Mouse (Mus musculus) limb, embryonic 12.5 days (tissue): ENCODE data around the gene Slc12a9. TPM values are rescaled to one million over a fixed set of nuclear protein-coding genes. Genes with fewer than 3 reads are reported as not detected.

Source experiments
- ATAC-seq: fragments of 200-750 bp; cut with Nextera tagmentation; 2 replicates; pipeline ENCODE4 v1.8.0; 2017; ENCODE audit warnings: low read depth, moderate TSS enrichment; ENCODE audit not compliant: insufficient number of reproducible peaks, insufficient read depth, low FRiP score, low TSS enrichment
- H3K27ac ChIP-seq: fragments of 300-500 bp; sonication (generic); 2 replicates; pipeline ENCODE4 v1.5.1; 2016; ENCODE audit warnings: mild to moderate bottlenecking, moderate library complexity
- H3K27me3 ChIP-seq: fragments of 300-500 bp; sonication (generic); 2 replicates; pipeline ENCODE4 v1.6.1; 2016; ENCODE audit warnings: mild to moderate bottlenecking, moderate library complexity
- H3K36me3 ChIP-seq: fragments of 300-500 bp; sonication (generic); 2 replicates; pipeline ENCODE4 v1.6.1; 2016; ENCODE audit warnings: mild to moderate bottlenecking, moderate library complexity
- H3K4me1 ChIP-seq: fragments of 300-500 bp; sonication (generic); replicated peaks from 2 replicates; pipeline ENCODE4 v1.6.1; 2016
- H3K4me2 ChIP-seq: fragments of 300-500 bp; sonication (generic); 2 replicates; pipeline ENCODE4 v1.6.1; 2016; ENCODE audit warnings: mild to moderate bottlenecking, moderate library complexity
- H3K4me3 ChIP-seq: fragments of 300-500 bp; sonication (generic); replicated peaks from 2 replicates; pipeline ENCODE4 v1.5.1; 2016; ENCODE audit warnings: mild to moderate bottlenecking
- H3K9ac ChIP-seq: fragments of 300-500 bp; sonication (generic); replicated peaks from 2 replicates; pipeline ENCODE4 v1.6.1; 2016; ENCODE audit warnings: mild to moderate bottlenecking, moderate library complexity
- H3K9me3 ChIP-seq: fragments of 300-500 bp; sonication (generic); 2 replicates; pipeline ENCODE4 v1.6.1; 2016; ENCODE audit warnings: mild to moderate bottlenecking, moderate library complexity
- WGBS: fragments of 180-500 bp; shearing (Covaris S2); methylation state at CpG from one replicate; pipeline ENCODE4 v1.1.7; 2016; 5-methylcytosine and 5-hydroxymethylcytosine counted together
- polyA plus RNA-seq: library from polyadenylated mRNA; unstranded; fragments of >200 nt; fragmentation: Nextera tagmentation; extraction: Ambion mirVana; gene quantifications from 2 replicates; pipeline ENCODE4 v1.2.1, GENCODE M21; 2016

Gene Slc12a9
- polyA plus RNA-seq, 1 experiment from 2014 or later: 16.3 TPM

DNA sequence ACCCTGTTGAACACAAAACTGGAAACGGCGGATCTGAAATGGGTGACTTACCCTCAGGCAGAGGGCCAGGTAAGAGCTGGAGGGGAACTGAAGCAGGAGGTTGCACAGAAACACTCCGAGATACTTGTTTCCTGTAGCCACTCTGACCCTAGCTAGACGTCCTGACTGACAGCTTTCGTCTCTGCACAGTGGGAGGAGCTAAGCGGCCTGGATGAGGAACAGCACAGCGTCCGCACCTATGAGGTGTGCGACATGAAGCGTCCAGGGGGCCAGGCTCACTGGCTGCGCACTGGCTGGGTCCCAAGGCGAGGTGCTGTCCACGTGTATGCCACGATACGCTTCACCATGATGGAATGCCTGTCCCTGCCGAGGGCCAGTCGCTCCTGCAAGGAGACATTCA, 20.7 kb upstream of the Slc12a9 start:
- no peak overlapping the region for H3K27ac ChIP-seq
- H3K9me3 ChIP-seq: no peaks in the 10 kb centered on the region
- 0 out of 2 replicates have a peak overlapping the region, but pooled peaks have one; percentile 27 for H3K9ac ChIP-seq
- H3K27me3 ChIP-seq: no peaks in the 10 kb centered on the region
- H3K4me1 ChIP-seq: peaks cover 39% of the 10 kb centered on the region
- WGBS: 86% methylated on average over 17 of the region's 17 CpGs
- H3K4me2 ChIP-seq: peak overlapping the region; percentile 92; the same call in 1 of the 2 replicates
- no peak for ATAC-seq
- no peak overlapping the region for H3K4me3 ChIP-seq
- peaks cover 56% of the 10 kb centered on the region for H3K36me3 ChIP-seq

DNA sequence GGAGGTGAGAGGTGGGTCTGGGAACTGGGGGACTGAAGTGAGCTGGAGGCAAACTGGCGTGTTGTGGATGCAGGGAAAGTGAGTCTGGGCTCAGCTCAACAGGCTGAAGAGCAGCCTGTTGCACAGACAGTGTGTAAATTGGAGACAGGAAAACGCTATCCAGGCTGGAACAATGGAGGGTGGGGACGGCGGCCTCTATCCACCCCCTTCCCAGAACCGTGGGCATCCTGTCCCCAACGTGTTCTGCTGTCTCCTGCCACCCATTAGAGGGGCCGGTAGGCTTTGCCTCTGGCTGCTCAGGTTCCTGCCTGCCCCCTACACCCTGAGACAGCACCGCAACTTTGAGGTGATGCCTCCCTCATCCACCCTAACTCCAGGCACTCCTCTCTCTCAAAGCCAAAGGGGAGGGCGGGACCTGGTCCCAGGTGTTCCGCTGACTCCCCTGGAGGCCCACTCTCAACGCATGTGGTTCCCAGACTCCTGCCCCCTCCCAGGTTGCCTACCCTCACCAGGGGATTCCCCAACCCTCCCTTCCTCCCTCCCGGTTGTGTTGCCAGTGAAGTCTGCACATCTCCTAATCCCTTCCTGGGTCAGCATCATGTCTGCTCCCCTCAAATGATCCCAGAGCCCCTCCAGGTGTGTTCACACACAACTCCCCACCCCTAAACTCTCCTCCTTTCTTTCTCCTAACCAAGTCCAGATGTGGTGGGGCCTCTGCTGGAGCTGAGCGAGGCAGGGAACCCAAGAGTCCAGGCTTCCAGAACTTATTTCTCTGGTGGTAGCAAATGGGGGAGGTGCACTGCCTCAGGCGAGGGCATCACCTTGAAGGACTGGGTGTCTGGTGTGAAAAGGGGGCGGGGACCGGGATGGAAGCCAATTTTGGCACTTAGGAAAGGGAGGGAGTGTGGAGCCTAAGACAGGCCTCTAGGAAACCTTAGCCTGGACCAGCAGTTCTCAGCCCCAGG, 18.9 kb upstream of the Slc12a9 start:
- Histone ChIP-seq H3K9ac (peak overlapping the region; percentile 97), H3K27me3 (no peaks in the 10 kb centered on the region; the same call in 1 of the 2 replicates), H3K4me3 (peak overlapping the region; percentile 89), H3K9me3 (no peaks in the 10 kb centered on the region), H3K27ac (peak overlapping the region; percentile 99), H3K4me2 (peak overlapping the region; percentile 92), H3K4me1 (peaks cover 55% of the 10 kb centered on the region), H3K36me3 (peaks cover 38% of the 10 kb centered on the region)
- ATAC-seq: no peak
- WGBS: 2% methylated on average over 16 of the region's 16 CpGs

DNA sequence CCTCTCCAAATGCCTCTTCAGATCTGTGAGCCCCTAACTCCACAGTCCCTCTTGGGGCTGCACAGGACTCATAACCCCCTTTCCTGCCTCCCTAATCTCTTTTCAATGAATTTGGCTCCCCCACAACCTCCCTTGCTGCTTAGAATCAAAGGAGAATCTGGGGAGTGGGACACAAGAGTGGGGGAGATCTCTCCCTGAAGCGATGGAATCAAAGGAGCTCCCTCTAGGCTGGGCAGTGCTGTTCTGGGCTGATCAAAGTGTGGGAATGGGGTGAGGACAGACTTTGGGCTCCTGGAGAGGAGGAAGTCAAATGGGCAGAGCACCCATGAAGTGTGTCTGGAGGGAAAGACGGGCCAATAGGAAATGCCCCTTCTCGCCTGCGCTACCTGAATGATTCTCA, 18.0 kb upstream of the Slc12a9 start:
- H3K36me3 ChIP-seq: peaks cover 31% of the 10 kb centered on the region
- 1% methylated on average over 4 of the region's 4 CpGs for WGBS
- ATAC-seq: no peak
- H3K9me3 ChIP-seq: no peaks in the 10 kb centered on the region
- peak overlapping the region; percentile 89 for H3K4me3 ChIP-seq
- no peaks in the 10 kb centered on the region; the same call in 1 of the 2 replicates for H3K27me3 ChIP-seq
- H3K4me2 ChIP-seq: peak overlapping the region; percentile 92
- H3K27ac ChIP-seq: peak overlapping the region; percentile 99
- H3K9ac ChIP-seq: peak overlapping the region; percentile 97
- H3K4me1 ChIP-seq: peaks cover 62% of the 10 kb centered on the region

DNA sequence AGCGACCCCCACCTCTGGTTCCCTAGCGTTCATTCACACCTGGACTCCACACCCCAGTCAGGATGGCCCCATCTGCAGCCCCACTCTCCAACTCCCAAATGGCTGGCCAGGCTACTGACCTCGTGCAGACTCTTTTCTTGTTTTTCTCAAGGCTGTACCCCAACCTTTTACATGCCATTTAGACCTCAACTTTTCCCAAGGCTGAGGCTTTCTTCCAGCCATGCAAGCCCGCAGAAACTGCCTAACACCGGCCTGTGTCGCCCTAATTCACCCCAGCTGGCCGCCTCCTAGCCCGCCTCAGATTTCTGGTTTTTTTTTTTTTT, 17.6 kb upstream of the Slc12a9 start:
- no peak for ATAC-seq
- 1% methylated on average over 8 of the region's 8 CpGs for WGBS
- peaks cover 64% of the 10 kb centered on the region for H3K4me1 ChIP-seq

DNA sequence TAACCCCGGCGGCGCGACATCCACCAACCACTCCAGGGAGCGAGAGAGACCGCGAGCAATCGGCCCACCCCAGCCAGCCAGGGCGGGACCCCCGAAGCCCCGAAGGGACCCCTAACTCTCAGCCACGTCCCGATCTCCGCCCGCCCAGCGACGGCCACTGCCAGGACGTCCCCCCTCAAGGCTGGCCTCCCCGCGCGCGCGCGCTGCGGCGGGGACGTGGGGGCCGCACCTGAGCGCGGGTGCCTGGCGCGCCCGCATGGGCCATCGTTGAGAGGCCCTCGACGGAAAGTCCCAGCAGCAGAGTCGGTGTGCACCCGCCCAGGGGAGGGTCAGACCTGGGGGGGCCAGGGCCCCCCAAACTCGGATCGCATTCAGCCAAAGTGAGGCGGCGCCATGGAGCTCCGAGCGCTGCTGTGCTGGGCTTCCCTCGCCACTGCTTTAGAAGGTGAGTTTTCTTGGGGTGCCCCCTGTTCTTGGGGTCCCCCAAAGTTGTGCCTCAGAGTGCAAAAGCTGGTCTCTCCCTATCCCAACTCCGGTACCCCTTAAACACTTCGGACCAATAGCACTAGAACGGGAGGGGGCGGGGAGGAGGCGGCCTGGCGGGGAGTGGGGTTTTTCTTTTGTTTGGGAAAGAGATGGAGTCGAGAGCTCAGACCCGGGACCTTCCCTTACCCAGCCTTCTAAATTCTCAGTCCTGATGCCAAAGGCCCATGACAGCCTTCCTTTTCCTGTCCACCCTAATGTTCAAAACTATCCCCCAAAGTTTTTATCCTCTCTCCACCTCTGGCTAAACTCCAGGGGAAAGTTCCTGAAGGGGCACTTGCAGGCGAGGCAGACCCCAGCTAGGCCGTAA, 17.0 kb upstream of the Slc12a9 start:
- Histone ChIP-seq H3K4me1 (peaks cover 70% of the 10 kb centered on the region), H3K4me3 (peak overlapping the region; percentile 89), H3K27ac (peak overlapping the region; percentile 99), H3K4me2 (peak overlapping the region; percentile 92), H3K9ac (peak overlapping the region; percentile 97), H3K27me3 (no peaks in the 10 kb centered on the region; the same call in 1 of the 2 replicates), H3K9me3 (no peaks in the 10 kb centered on the region), H3K36me3 (peaks cover 21% of the 10 kb centered on the region)
- ATAC-seq: peak; percentile 58
- WGBS: under 1% methylated on average over 55 of the region's 55 CpGs

More for the DNA sequence above, 17.6 kb upstream of the Slc12a9 start:
- Histone ChIP-seq H3K36me3 (peaks cover 27% of the 10 kb centered on the region), H3K4me3 (peak overlapping the region; percentile 89), H3K4me2 (peak overlapping the region; percentile 92), H3K27me3 (no peaks in the 10 kb centered on the region; the same call in 1 of the 2 replicates), H3K27ac (peak overlapping the region; percentile 99), H3K9me3 (no peaks in the 10 kb centered on the region), H3K9ac (peak overlapping the region; percentile 97)

DNA sequence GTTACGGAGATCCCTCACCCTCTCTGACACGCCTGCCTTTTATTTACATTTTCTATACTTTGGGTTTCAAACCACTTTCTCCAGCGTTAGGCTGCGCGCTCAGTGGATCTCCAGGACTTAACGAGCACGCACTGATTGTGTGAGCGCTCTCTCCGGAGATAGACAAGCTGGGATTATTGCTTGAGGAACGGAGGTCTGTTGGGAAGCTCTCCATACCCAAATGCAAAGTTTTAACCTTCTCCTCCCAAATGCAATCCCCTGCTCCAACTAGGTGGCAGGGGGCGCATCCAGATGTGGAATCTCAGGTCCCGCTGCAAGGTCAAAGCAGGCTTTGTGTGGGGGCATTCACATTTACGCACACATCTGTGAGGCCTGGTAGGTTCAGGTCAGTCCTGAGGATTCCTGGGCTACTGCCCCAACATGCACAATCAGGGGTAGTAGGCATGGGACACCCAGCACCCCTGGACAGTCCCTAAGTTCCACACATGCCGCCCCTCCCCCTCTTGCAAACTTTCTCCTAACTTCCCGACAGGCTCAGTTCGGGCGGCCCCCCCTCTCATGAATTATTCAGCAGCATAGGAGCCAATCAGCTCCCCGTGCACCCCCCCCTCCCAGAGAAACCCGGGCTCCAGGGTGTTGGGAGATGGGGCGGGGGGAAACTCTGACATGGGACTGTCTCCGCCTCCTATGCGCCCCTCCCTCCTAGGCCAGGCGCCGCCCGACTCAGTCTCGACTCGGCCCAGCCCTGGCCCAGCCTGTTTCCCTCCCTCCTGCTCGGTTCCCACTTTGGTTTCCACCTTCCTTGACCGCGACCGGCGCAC, 16.2 kb upstream of the Slc12a9 start, which contains the start of gene Ephb4:
TSS of gene Ephb4 (plus strand) at position 726 of the 821 bp plus-strand sequence.
- WGBS: under 1% methylated on average over 31 of the region's 32 CpGs
- H3K27me3 ChIP-seq: no peaks in the 10 kb centered on the region; the same call in 1 of the 2 replicates
- H3K4me3 ChIP-seq: peak within 1 kb of the TSS; percentile 89
- H3K9ac ChIP-seq: peak within 1 kb of the TSS; percentile 97
- ATAC-seq: peak; percentile 95
- peaks cover 13% of the 10 kb centered on the region for H3K36me3 ChIP-seq
- H3K9me3 ChIP-seq: no peaks in the 10 kb centered on the region
- peaks cover 67% of the 10 kb centered on the region for H3K4me1 ChIP-seq
- peak within 1 kb of the TSS; percentile 92 for H3K4me2 ChIP-seq
- H3K27ac ChIP-seq: peak within 1 kb of the TSS; percentile 99

DNA sequence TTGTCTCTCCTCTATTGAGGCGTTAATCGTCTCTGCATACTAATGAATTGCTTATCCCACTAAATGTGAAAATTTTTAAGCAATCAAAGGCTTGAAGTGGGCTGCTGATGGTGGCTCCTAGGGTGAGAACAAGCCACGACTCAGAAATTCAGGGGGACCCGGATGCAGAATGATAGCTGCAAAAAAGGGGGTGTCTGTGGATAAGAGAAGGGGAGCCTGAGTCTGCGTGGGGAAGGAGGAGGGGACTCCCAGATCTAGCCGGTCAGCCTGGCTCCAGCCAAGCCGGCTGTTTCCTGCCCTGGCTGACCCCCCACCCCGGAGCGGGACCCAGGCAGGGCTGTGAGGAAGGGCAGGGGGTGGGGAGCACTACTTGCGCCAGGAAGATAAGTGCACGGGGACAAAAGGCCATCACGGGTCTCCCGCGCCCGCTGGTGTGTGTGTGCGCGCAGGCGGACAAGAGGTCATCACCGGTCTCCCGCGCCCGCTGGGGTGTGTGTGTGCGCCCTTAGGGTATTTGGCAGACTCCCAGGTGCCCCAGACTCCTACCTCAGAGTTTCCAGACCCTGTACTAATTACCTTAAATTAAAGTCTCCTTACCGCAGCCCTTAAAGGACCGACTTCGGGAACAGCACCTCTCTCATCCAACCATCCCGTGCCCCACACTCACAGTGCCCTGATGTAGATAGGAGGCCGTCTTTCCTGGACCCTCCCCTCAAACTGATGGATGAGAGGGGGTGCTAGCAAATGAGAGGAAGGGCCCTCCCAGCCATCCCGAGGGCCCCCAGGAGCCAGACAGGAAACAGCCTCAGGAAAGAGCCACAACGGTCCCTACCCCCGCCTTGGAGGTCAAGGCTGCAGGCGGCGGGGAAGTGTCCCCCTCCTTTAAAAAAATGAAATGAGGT, 15.3 kb upstream of the Slc12a9 start:
- peak overlapping the region; percentile 92 for H3K4me2 ChIP-seq
- H3K27me3 ChIP-seq: no peaks in the 10 kb centered on the region; the same call in 1 of the 2 replicates
- peak overlapping the region; percentile 89 for H3K4me3 ChIP-seq
- H3K9me3 ChIP-seq: no peaks in the 10 kb centered on the region
- H3K4me1 ChIP-seq: peaks cover 60% of the 10 kb centered on the region
- H3K36me3 ChIP-seq: peaks cover 4% of the 10 kb centered on the region
- no peak for ATAC-seq
- peak overlapping the region; percentile 99 for H3K27ac ChIP-seq
- under 1% methylated on average over 33 of the region's 33 CpGs for WGBS
- peak overlapping the region; percentile 97 for H3K9ac ChIP-seq

DNA sequence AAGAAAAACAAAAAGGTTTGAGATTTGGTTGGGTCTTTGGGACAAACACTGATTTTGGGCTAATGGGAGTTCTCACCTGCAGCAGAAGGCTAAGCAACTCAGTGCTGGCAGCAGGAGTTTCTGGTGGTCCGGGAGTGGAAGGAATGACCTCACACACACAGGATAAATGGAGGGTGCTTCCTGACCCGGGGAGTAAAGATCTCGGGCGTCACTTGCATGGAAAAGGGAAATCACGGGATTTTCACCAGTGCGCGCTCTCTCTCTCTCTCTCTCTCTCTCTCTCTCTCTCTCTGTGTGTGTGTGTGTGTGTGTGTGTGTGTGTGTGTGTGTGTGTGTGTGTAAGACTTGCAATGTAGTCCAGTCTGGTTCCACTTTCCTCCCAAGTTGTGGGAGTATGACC, 14.5 kb upstream of the Slc12a9 start:
- H3K27ac ChIP-seq: peak overlapping the region; percentile 99; the same call in 1 of the 2 replicates
- H3K4me1 ChIP-seq: peaks cover 53% of the 10 kb centered on the region
- H3K36me3 ChIP-seq: no peaks in the 10 kb centered on the region
- no peak for ATAC-seq
- WGBS: 17% methylated on average over 7 of the region's 7 CpGs
- no peak overlapping the region for H3K4me3 ChIP-seq
- H3K27me3 ChIP-seq: no peaks in the 10 kb centered on the region; the same call in 1 of the 2 replicates
- H3K9ac ChIP-seq: no peak overlapping the region
- H3K9me3 ChIP-seq: no peaks in the 10 kb centered on the region
- peak overlapping the region; percentile 92; the same call in 1 of the 2 replicates for H3K4me2 ChIP-seq

DNA sequence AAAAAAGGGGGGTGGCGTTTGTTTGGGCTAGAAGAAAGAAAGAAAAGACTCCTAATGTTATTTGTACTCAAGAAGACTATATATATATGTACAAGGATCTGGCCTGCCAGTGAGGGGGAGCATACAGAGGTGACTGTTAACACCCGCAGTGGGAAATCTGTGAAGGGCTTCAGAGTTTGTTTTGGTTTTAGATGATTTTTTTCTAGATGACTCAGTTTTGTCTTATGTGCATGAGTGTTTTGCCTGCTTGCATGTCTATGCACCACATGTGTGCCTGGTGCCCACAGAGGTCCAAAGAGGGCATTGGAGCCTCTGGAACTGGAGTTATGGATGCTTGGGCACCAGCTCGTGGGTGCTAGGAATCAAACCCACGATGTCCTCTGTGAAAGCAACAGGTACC, 13.6 kb upstream of the Slc12a9 start:
- H3K4me2 ChIP-seq: no peak overlapping the region
- no peaks in the 10 kb centered on the region; the same call in 1 of the 2 replicates for H3K27me3 ChIP-seq
- no peak overlapping the region for H3K27ac ChIP-seq
- 87% methylated on average over 4 of the region's 4 CpGs for WGBS
- H3K9ac ChIP-seq: no peak overlapping the region
- no peak for ATAC-seq
- no peaks in the 10 kb centered on the region for H3K36me3 ChIP-seq
- H3K4me1 ChIP-seq: peaks cover 45% of the 10 kb centered on the region
- no peak overlapping the region for H3K4me3 ChIP-seq
- no peaks in the 10 kb centered on the region for H3K9me3 ChIP-seq
